Mouse (Mus musculus) intestine, postnatal 0 days (tissue): ENCODE data around the gene Slc41a2. TPM values are rescaled to one million over a fixed set of nuclear protein-coding genes. Genes with fewer than 3 reads are reported as not detected.

ENCODE experiments used
- ATAC-seq: fragments of 200-750 bp; cut with Nextera tagmentation; 2 replicates; pipeline ENCODE4 v1.8.0; 2017; ENCODE audit warnings: mild to moderate bottlenecking, moderate TSS enrichment, moderate library complexity
- H3K27ac ChIP-seq: fragments of 300-500 bp; sonication (generic); 2 replicates; pipeline ENCODE4 v1.5.1; 2014; ENCODE audit warnings: mild to moderate bottlenecking, low read depth, low read length, moderate library complexity
- H3K27me3 ChIP-seq: fragments of 300-500 bp; sonication (generic); replicated peaks from 2 replicates; pipeline ENCODE4 v1.6.1; 2014; ENCODE audit warnings: low read length, mixed read lengths; ENCODE audit not compliant: control insufficient read depth, insufficient read depth
- H3K36me3 ChIP-seq: fragments of 300-500 bp; sonication (generic); 2 replicates; pipeline ENCODE4 v1.6.1; 2014; ENCODE audit warnings: mild to moderate bottlenecking, moderate library complexity; ENCODE audit not compliant: control insufficient read depth, insufficient read depth
- H3K4me1 ChIP-seq: fragments of 300-500 bp; sonication (generic); replicated peaks from 2 replicates; pipeline ENCODE4 v1.6.1; 2014; ENCODE audit warnings: antibody characterized with exemption, low read length, mixed read lengths; ENCODE audit not compliant: control insufficient read depth, insufficient read depth
- H3K4me2 ChIP-seq: fragments of 300-500 bp; sonication (generic); replicated peaks from 2 replicates; pipeline ENCODE4 v1.6.1; 2014; ENCODE audit warnings: low read depth, mild to moderate bottlenecking, moderate library complexity
- H3K4me3 ChIP-seq: fragments of 300-500 bp; sonication (generic); 2 replicates; pipeline ENCODE4 v1.5.1; 2014; ENCODE audit warnings: low read depth, low read length
- H3K9ac ChIP-seq: fragments of 300-500 bp; sonication (generic); 2 replicates; pipeline ENCODE4 v1.6.1; 2014; ENCODE audit warnings: mild to moderate bottlenecking, low read depth, low read length
- H3K9me3 ChIP-seq: fragments of 300-500 bp; sonication (generic); 2 replicates; pipeline ENCODE4 v1.6.1; 2016; ENCODE audit warnings: mixed run types; ENCODE audit not compliant: control insufficient read depth
- CTCF ChIP-seq: sonication (generic); IDR thresholded peaks from 2 replicates; pipeline ENCODE4 v1.5.1; 2016; ENCODE audit warnings: low read depth, mild to moderate bottlenecking, control low read depth, antibody characterized with exemption, moderate library complexity
- WGBS: fragments of 180-500 bp; shearing (Covaris S2); extraction: QIAGEN DNeasy Blood & Tissue Kit; methylation state at CpG from one replicate; pipeline ENCODE4 v1.1.7; 2014; 5-methylcytosine and 5-hydroxymethylcytosine counted together
- polyA plus RNA-seq: library from polyadenylated mRNA; unstranded; fragments of >200 nt; fragmentation: Nextera tagmentation; extraction: Ambion mirVana; gene quantifications from 2 replicates; pipeline ENCODE4 v1.2.1, GENCODE M21; 2015

Slc41a2 gene
- polyA plus RNA-seq, 1 experiment from 2014 or later = 1.9 TPM

DNA sequence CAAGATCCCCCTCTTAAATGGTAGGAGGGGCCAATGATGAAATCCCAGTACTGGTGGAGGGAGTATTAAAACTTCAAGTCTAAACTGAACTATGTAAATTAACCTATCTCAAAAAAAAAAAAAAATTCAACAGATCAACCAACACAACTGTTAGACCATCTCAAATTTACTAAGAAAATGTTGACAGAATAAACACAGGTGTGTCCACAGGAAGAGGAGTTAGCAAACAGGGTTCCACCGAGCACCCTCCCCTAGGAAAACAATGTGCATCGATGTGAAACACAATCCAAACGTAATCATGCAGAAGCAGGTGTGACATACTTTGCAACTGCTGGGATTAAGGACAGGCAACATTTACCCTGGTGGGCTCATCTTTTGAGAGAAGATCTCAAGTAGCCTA lies 12.8 kb downstream of the Slc41a2 start:
- Histone ChIP-seq H3K4me2 (no peak overlapping the region), H3K9me3 (no peaks in the 10 kb centered on the region), H3K4me1 (0 out of 2 replicates have a peak, but pooled peaks cover 3% of the 10 kb centered on the region), H3K27ac (no peak overlapping the region), H3K27me3 (0 out of 2 replicates have a peak, but pooled peaks cover 3% of the 10 kb centered on the region), H3K4me3 (no peak overlapping the region), H3K36me3 (no peaks in the 10 kb centered on the region), H3K9ac (no peak overlapping the region)
- WGBS = 52% methylated on average over 3 of the region's 3 CpGs
- no peak for TF ChIP-seq CTCF
- no peak for ATAC-seq

- no peaks in the 10 kb centered on the region for H3K9me3 ChIP-seq
- H3K27me3 ChIP-seq = 0 out of 2 replicates have a peak, but pooled peaks cover 3% of the 10 kb centered on the region
- no peak for TF ChIP-seq CTCF
- no peak overlapping the region for H3K4me2 ChIP-seq
- 0 out of 2 replicates have a peak, but pooled peaks cover 3% of the 10 kb centered on the region for H3K4me1 ChIP-seq
- H3K27ac ChIP-seq = no peak overlapping the region
- 32% methylated on average over 7 of the region's 7 CpGs for WGBS
- ATAC-seq = peak; percentile 71
- no peak overlapping the region for H3K4me3 ChIP-seq
- no peaks in the 10 kb centered on the region for H3K36me3 ChIP-seq
- no peak overlapping the region for H3K9ac ChIP-seq
Measured at GRCm38 (mm10) chr10:83322551-83323100, 15.1 kb downstream of the Slc41a2 start.

GRCm38 (mm10) chr10:83321528-83321927 lies 16.2 kb downstream of the Slc41a2 start:
- Histone ChIP-seq H3K36me3 (no peaks in the 10 kb centered on the region), H3K4me2 (no peak overlapping the region), H3K4me1 (0 out of 2 replicates have a peak, but pooled peaks cover 3% of the 10 kb centered on the region), H3K4me3 (no peak overlapping the region), H3K27me3 (0 out of 2 replicates have a peak, but pooled peaks cover 3% of the 10 kb centered on the region), H3K9me3 (no peaks in the 10 kb centered on the region), H3K27ac (no peak overlapping the region), H3K9ac (no peak overlapping the region)
- no peak for TF ChIP-seq CTCF
- WGBS = 82% methylated on average over 6 of the region's 6 CpGs
- ATAC-seq = no peak

DNA sequence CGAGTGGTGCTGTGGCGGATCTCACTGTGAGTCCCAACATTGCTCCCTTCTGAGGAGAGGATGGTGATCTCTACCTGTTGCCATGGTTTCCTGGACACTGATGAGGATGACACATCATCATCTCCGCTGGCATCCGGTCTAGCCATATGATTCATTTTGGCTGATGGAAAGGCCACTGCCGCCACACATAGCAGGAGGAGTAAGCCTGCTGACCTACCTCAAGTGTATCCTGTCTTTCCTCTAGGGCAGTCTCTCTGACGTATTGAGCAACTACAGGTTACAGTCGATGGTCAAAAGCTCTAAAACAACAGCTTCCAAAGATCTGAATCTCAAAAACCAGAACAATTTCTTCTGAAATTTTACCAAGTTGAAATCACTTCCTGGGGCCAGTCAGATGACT lies 16.8 kb downstream of the Slc41a2 start:
- 89% methylated on average over 7 of the region's 7 CpGs for WGBS
- 0 out of 2 replicates have a peak, but pooled peaks cover 3% of the 10 kb centered on the region for H3K4me1 ChIP-seq
- no peak for TF ChIP-seq CTCF
- H3K4me3 ChIP-seq = no peak overlapping the region
- 0 out of 2 replicates have a peak, but pooled peaks cover 3% of the 10 kb centered on the region for H3K27me3 ChIP-seq
- no peaks in the 10 kb centered on the region for H3K36me3 ChIP-seq
- H3K27ac ChIP-seq = no peak overlapping the region
- no peak overlapping the region for H3K9ac ChIP-seq
- H3K9me3 ChIP-seq = no peaks in the 10 kb centered on the region
- H3K4me2 ChIP-seq = no peak overlapping the region
- no peak for ATAC-seq

DNA sequence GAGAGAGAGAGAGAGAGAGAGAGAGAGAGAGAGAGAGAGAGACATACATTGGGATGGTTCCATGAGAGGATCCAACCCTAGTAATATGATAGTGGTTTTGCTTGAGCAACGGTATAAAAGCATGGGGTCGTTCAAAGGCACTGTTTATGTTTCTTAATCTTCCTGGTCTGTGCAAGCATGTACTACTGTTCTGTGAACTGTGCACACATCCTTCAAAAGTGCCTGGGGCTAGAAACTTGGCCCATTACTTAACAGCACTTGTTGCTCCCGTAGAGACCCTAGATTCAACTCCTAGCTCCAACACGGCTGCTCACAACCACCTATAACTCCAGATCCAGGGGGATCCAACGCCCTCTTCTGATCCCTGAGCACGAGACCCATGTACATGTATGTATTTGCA lies 17.3 kb downstream of the Slc41a2 start:
- no peak for ATAC-seq
- no peak overlapping the region for H3K4me2 ChIP-seq
- no peaks in the 10 kb centered on the region for H3K36me3 ChIP-seq
- H3K27me3 ChIP-seq = 0 out of 2 replicates have a peak, but pooled peaks cover 3% of the 10 kb centered on the region
- 0 out of 2 replicates have a peak, but pooled peaks cover 3% of the 10 kb centered on the region for H3K4me1 ChIP-seq
- H3K27ac ChIP-seq = no peak overlapping the region
- TF ChIP-seq CTCF = no peak
- 83% methylated on average over 6 of the region's 6 CpGs for WGBS
- H3K9me3 ChIP-seq = no peaks in the 10 kb centered on the region
- no peak overlapping the region for H3K9ac ChIP-seq
- no peak overlapping the region for H3K4me3 ChIP-seq

GRCm38 (mm10) chr10:83313033-83313432 lies 24.6 kb downstream of the Slc41a2 start:
- H3K4me3 ChIP-seq = no peak overlapping the region
- no peak overlapping the region for H3K27ac ChIP-seq
- H3K27me3 ChIP-seq = no peaks in the 10 kb centered on the region
- WGBS = 74% methylated on average over 5 of the region's 5 CpGs
- no peak overlapping the region for H3K9ac ChIP-seq
- no peaks in the 10 kb centered on the region for H3K36me3 ChIP-seq
- H3K4me1 ChIP-seq = no peaks in the 10 kb centered on the region
- no peak for TF ChIP-seq CTCF
- H3K9me3 ChIP-seq = no peaks in the 10 kb centered on the region
- no peak for ATAC-seq
- no peak overlapping the region for H3K4me2 ChIP-seq
